In the genomic region with DNA sequence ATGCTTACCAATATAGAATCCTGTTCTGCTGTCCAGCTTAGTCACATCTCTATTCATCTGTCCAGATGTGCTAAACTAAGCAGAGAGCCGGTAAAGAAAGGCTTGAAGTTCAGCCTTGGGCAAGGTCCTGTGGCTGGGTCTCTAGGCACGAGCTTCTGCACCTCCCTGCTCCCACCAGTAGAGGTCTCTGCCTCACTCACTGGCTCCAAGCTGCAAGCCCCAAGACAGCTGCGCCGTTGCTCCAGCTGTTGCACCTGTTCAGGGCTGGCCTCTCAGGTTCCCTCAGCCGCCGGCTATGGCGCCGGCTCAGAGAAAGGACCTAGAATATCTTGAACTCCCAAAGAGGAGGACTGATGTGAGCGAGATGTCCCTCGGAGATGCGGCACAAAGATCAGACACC, we compare ENCODE assay signal across 9 mouse cellular contexts. TPM values are rescaled to one million over a fixed set of nuclear protein-coding genes. Genes with fewer than 3 reads are reported as not detected.
A peak's percentile ranks its signal among the peaks of the same experiment; 100 is the strongest.
DNase-seq lines count a peak whose midpoint lies in the region; ATAC-seq and TF ChIP-seq lines count a peak whose summit lies in the region.
"Had no signal": no experiment of that assay in that cellular context is flagged by ENCODE, and none has a peak within 500 bp of the region (broad histone marks: within the 10 kb centered on the region; RNA-seq: fewer than 3 reads in every experiment).

No protein-coding gene starts in this region.

- H3K36me3 ChIP-seq in midbrain, postnatal 0 days (ENCODE audit: insufficient read depth, low read length): no peaks in the 10 kb centered on the region
- H3K36me3 ChIP-seq in spleen, adult 2 months (ENCODE audit: control insufficient read depth, insufficient read depth, low read length): no peaks in the 10 kb centered on the region

- no peaks in the 10 kb centered on the region for H3K9me3 ChIP-seq in midbrain, postnatal 0 days (ENCODE audit: low read length)

- peaks cover 37% of the 10 kb centered on the region for H3K27me3 ChIP-seq in midbrain, postnatal 0 days (ENCODE audit: insufficient read depth, low read length)
- H3K27me3 ChIP-seq in spleen, adult 2 months (ENCODE audit: control insufficient read depth, insufficient read depth, low read length): peaks cover 5% of the 10 kb centered on the region; the same call in 1 of the 2 replicates

- H3K4me3 ChIP-seq in midbrain, postnatal 0 days (ENCODE audit: low read depth, low read length): no peak overlapping the region
- no peak overlapping the region for H3K4me3 ChIP-seq in spleen, adult 2 months (ENCODE audit: extremely low read depth, insufficient read depth, insufficient read length)

- peaks cover 2% of the 10 kb centered on the region; the same call in 1 of the 2 replicates for H3K4me1 ChIP-seq in midbrain, postnatal 0 days (ENCODE audit: insufficient read depth, low read length)
- H3K4me1 ChIP-seq in spleen, adult 2 months (ENCODE audit: control insufficient read depth, insufficient read depth, insufficient read length): no peaks in the 10 kb centered on the region

- intact Hi-C loops in left cerebral cortex, postnatal 25 days (cut with DNase I): loop anchor here (5.0 to 10.0 kb wide), 2 partner anchors 98 to 385 kb away; partner anchors contain the start of gene Tpbgl

- no peak overlapping the region for H3K9ac ChIP-seq in midbrain, postnatal 0 days (replicated peaks; ENCODE audit: low read length, poor library complexity, severe bottlenecking)

- peak; percentile 89 for TF ChIP-seq CTCF in brain, embryonic 14.5 days (IDR thresholded peaks at IDR 0.05; ENCODE audit: borderline replicate concordance, extremely low read depth, insufficient read depth, insufficient read length)
- TF ChIP-seq CTCF in midbrain, postnatal 0 days (IDR thresholded peaks at IDR 0.05): peak; percentile 81
- TF ChIP-seq CTCF in spleen, adult 2 months (IDR thresholded peaks at IDR 0.05; ENCODE audit: extremely low read depth, insufficient read depth, insufficient read length, insufficient replicate concordance): peak; percentile 67; the same call in 1 of the 2 replicates

- DNase-seq in cerebellum, adult 11 months: peak; percentile 33
- DNase-seq in cerebellum, adult 11-12 months: no peak
- peak; percentile 71 for DNase-seq in brain, embryonic 14.5 days (ENCODE audit: low read depth)
- DNase-seq in forelimb bud, embryonic 11.5 days (ENCODE audit: low read depth, low spot score): peak; percentile 88
- DNase-seq in left cerebral cortex, postnatal 25 days (ENCODE audit: low spot score in 2 of 2): peak; percentile 50 to 56
- peak; percentile 71 for DNase-seq in midbrain, postnatal 0 days (ENCODE audit: low spot score)
- DNase-seq in spleen, adult 2 months (ENCODE audit: low read depth in 1 of 2, low spot score in 2 of 2): peak; percentile 21 to 52

- no peak overlapping the region for H3K4me2 ChIP-seq in midbrain, postnatal 0 days (ENCODE audit: low read depth, low read length, poor library complexity, severe bottlenecking)

- no peak for TF ChIP-seq POLR2A in brain, embryonic 14.5 days (IDR thresholded peaks at IDR 0.05; ENCODE audit: borderline replicate concordance, extremely low read depth, insufficient read depth, insufficient read length, poor library complexity, severe bottlenecking)
- TF ChIP-seq POLR2A in spleen, adult 2 months (IDR thresholded peaks at IDR 0.05; ENCODE audit: low read depth, low read length): no peak

- 14% methylated on average over 11 of the region's 11 CpGs for WGBS in midbrain, postnatal 0 days
- 10% methylated on average over 11 of the region's 11 CpGs for whole genome bisulfite sequencing in spleen, adult 2 months

- ATAC-seq in inflammation-experienced regulatory T-cells, adult 6 months: peak; percentile 70
- no peak for ATAC-seq in midbrain, postnatal 0 days (ENCODE audit: low FRiP score)

- no peak overlapping the region for H3K27ac ChIP-seq in midbrain, postnatal 0 days (ENCODE audit: low read depth, low read length)
- no peak overlapping the region for H3K27ac ChIP-seq in spleen, adult 2 months (ENCODE audit: insufficient read depth, low read length)
- H3K27ac ChIP-seq: macrophage had no signal

RNA-seq across cellular contexts. Expression of gene Chrdl2, which starts 3.7 kb away (rescaled TPM):
- 0.13 and 0.21 TPM in 2 replicates for polyA plus RNA-seq in brain, embryonic 14.5 days (2012; rRNA removed)
- not detected for polyA plus RNA-seq in inflammation-experienced regulatory T-cells, adult 6 months (2017; shearing (Covaris generic))
- under 1 TPM in 1 of 2 experiments, not detected in 1; 0.41 TPM for total RNA-seq in left cerebral cortex, postnatal 25 days (2021)
- 1.7 TPM in 1 of 2 replicates, not detected in the other for total RNA-seq in midbrain, postnatal 0 days (2014; rRNA removed)
- 0.21 and 0.23 TPM in 2 replicates for polyA plus RNA-seq in midbrain, postnatal 0 days (2015; fragmentation: Nextera tagmentation; extraction: Ambion mirVana)
- polyA plus RNA-seq in spleen, adult 2 months (2012; rRNA removed): 0.08 and 0.13 TPM in 2 replicates
- polyA plus RNA-seq: macrophage had no signal

RNA-seq across cellular contexts. Expression of gene Rnf169, which starts 29.4 kb away (rescaled TPM):
- 6.8 and 10.1 TPM in 2 replicates for polyA plus RNA-seq in brain, embryonic 14.5 days (2012; rRNA removed)
- 10 to 100 TPM in 1 of 3 experiments, 1 to 10 TPM in 2; 5.3 to 10.6 (median 8.4) TPM for polyA plus RNA-seq in inflammation-experienced regulatory T-cells, adult 6 months (2017; shearing (Covaris generic))
- total RNA-seq in left cerebral cortex, postnatal 25 days (2021): 10 to 100 TPM; 45.6 to 50.8 TPM
- total RNA-seq in midbrain, postnatal 0 days (2014; rRNA removed): 17.1 and 18.8 TPM in 2 replicates
- polyA plus RNA-seq in midbrain, postnatal 0 days (2015; fragmentation: Nextera tagmentation; extraction: Ambion mirVana): 3.1 and 3.6 TPM in 2 replicates
- 4.3 and 4.4 TPM in 2 replicates for polyA plus RNA-seq in spleen, adult 2 months (2012; rRNA removed)
